Mouse (Mus musculus) midbrain, embryonic 12.5 days (tissue): Measurements from ENCODE around the gene Pkd1. TPM values are rescaled to one million over a fixed set of nuclear protein-coding genes. Genes with fewer than 3 reads are reported as not detected.

Experiments used
- ATAC-seq: fragments of 200-750 bp; cut with Nextera tagmentation; 2 replicates; pipeline ENCODE4 v1.8.0; 2017; ENCODE audit warnings: low read depth, moderate TSS enrichment, moderate library complexity; ENCODE audit not compliant: low FRiP score
- H3K27ac ChIP-seq: fragments of 300-500 bp; sonication (generic); replicated peaks from 2 replicates; pipeline ENCODE4 v1.5.1; 2016; ENCODE audit warnings: mild to moderate bottlenecking
- H3K27me3 ChIP-seq: fragments of 300-500 bp; sonication (generic); 2 replicates; pipeline ENCODE4 v1.6.1; 2016; ENCODE audit warnings: mild to moderate bottlenecking
- H3K36me3 ChIP-seq: fragments of 300-500 bp; sonication (generic); 2 replicates; pipeline ENCODE4 v1.6.1; 2016
- H3K4me1 ChIP-seq: fragments of 300-500 bp; sonication (generic); 2 replicates; pipeline ENCODE4 v1.6.1; 2016
- H3K4me2 ChIP-seq: fragments of 300-500 bp; sonication (generic); replicated peaks from 2 replicates; pipeline ENCODE4 v1.6.1; 2016; ENCODE audit warnings: mild to moderate bottlenecking, moderate library complexity
- H3K4me3 ChIP-seq: fragments of 300-500 bp; sonication (generic); 2 replicates; pipeline ENCODE4 v1.5.1; 2016; ENCODE audit warnings: mild to moderate bottlenecking
- H3K9ac ChIP-seq: fragments of 300-500 bp; sonication (generic); replicated peaks from 2 replicates; pipeline ENCODE4 v1.6.1; 2016; ENCODE audit warnings: mild to moderate bottlenecking, moderate library complexity
- H3K9me3 ChIP-seq: fragments of 300-500 bp; sonication (generic); 2 replicates; pipeline ENCODE4 v1.6.1; 2016; ENCODE audit warnings: mild to moderate bottlenecking
- whole genome bisulfite sequencing: fragments of 180-500 bp; shearing (Covaris S2); methylation state at CpG from one replicate; pipeline ENCODE4 v1.1.7; 2016; 5-methylcytosine and 5-hydroxymethylcytosine counted together
- polyA plus RNA-seq: library from polyadenylated mRNA; unstranded; fragments of >200 nt; fragmentation: Nextera tagmentation; extraction: Ambion mirVana; gene quantifications from 2 replicates; pipeline ENCODE4 v1.2.1, GENCODE M21; 2016

Pkd1 gene
- polyA plus RNA-seq, 1 experiment from 2014 or later, result 27.1 TPM

GRCm38 (mm10) chr17:24632167-24632812, 82.7 kb downstream of the Pkd1 start, which contains the start of the genes Tsc2 and Nthl1:
Gene Tsc2 (minus strand): TSS chr17:24632630.
Gene Nthl1 (plus strand): TSS chr17:24632680.
- H3K9ac ChIP-seq, result peak within 1 kb of the TSS; percentile 75
- no peaks in the 10 kb centered on the region for H3K27me3 ChIP-seq
- peak within 1 kb of the TSS; percentile 72 for H3K27ac ChIP-seq
- peaks cover 33% of the 10 kb centered on the region for H3K36me3 ChIP-seq
- ATAC-seq, result peak; percentile 88
- peak within 1 kb of the TSS; percentile 77 for H3K4me3 ChIP-seq
- 2% methylated on average over 51 of the region's 51 CpGs for WGBS
- H3K4me1 ChIP-seq, result peaks cover 18% of the 10 kb centered on the region
- peak within 1 kb of the TSS; percentile 94 for H3K4me2 ChIP-seq
- H3K9me3 ChIP-seq, result no peaks in the 10 kb centered on the region

GRCm38 (mm10) chr17:24632813-24633449, 83.3 kb downstream of the Pkd1 start:
- no peak; the same call in none of the 2 replicates for ATAC-seq
- H3K4me2 ChIP-seq, result peak overlapping the region; percentile 94
- H3K4me1 ChIP-seq, result peaks cover 18% of the 10 kb centered on the region
- H3K27me3 ChIP-seq, result no peaks in the 10 kb centered on the region
- H3K9me3 ChIP-seq, result no peaks in the 10 kb centered on the region
- peak overlapping the region; percentile 72 for H3K27ac ChIP-seq
- peak overlapping the region; percentile 75 for H3K9ac ChIP-seq
- 12% methylated on average over 22 of the region's 22 CpGs for WGBS
- peaks cover 26% of the 10 kb centered on the region for H3K36me3 ChIP-seq
- peak overlapping the region; percentile 77 for H3K4me3 ChIP-seq

- Histone ChIP-seq H3K27ac (no peak overlapping the region), H3K27me3 (no peaks in the 10 kb centered on the region), H3K36me3 (peaks cover 20% of the 10 kb centered on the region), H3K4me3 (no peak overlapping the region), H3K4me2 (0 out of 2 replicates have a peak overlapping the region, but pooled peaks have one; percentile 94), H3K9ac (no peak overlapping the region), H3K4me1 (peaks cover 18% of the 10 kb centered on the region), H3K9me3 (no peaks in the 10 kb centered on the region)
- 97% methylated on average over 11 of the region's 11 CpGs for WGBS
- no peak for ATAC-seq
Measured at GRCm38 (mm10) chr17:24633831-24634230, 84.2 kb downstream of the Pkd1 start.

- Histone ChIP-seq H3K4me1 (peaks cover 18% of the 10 kb centered on the region), H3K27ac (no peak overlapping the region), H3K9ac (no peak overlapping the region), H3K36me3 (peaks cover 9% of the 10 kb centered on the region), H3K9me3 (no peaks in the 10 kb centered on the region), H3K27me3 (no peaks in the 10 kb centered on the region), H3K4me3 (no peak overlapping the region), H3K4me2 (no peak overlapping the region)
- 94% methylated on average over 4 of the region's 4 CpGs for WGBS
- no peak for ATAC-seq
Measured at GRCm38 (mm10) chr17:24635024-24635423, 85.4 kb downstream of the Pkd1 start.

- H3K9ac ChIP-seq, result no peak overlapping the region
- no peak for ATAC-seq
- WGBS, result 96% methylated on average over 5 of the region's 5 CpGs
- peaks cover 18% of the 10 kb centered on the region for H3K4me1 ChIP-seq
- H3K9me3 ChIP-seq, result no peaks in the 10 kb centered on the region
- no peak overlapping the region for H3K4me2 ChIP-seq
- H3K36me3 ChIP-seq, result peaks cover 2% of the 10 kb centered on the region
- H3K4me3 ChIP-seq, result no peak overlapping the region
- H3K27ac ChIP-seq, result no peak overlapping the region
- no peaks in the 10 kb centered on the region for H3K27me3 ChIP-seq
Measured at GRCm38 (mm10) chr17:24635694-24636093, 86.1 kb downstream of the Pkd1 start.

- no peak for ATAC-seq
- H3K36me3 ChIP-seq, result no peaks in the 10 kb centered on the region
- no peak overlapping the region for H3K9ac ChIP-seq
- H3K4me2 ChIP-seq, result no peak overlapping the region
- peaks cover 11% of the 10 kb centered on the region for H3K4me1 ChIP-seq
- 59% methylated on average over 5 of the region's 5 CpGs for WGBS
- H3K4me3 ChIP-seq, result no peak overlapping the region
- no peaks in the 10 kb centered on the region for H3K9me3 ChIP-seq
- H3K27me3 ChIP-seq, result no peaks in the 10 kb centered on the region
- H3K27ac ChIP-seq, result no peak overlapping the region
Measured at GRCm38 (mm10) chr17:24636781-24637481, 87.3 kb downstream of the Pkd1 start.

- 86% methylated on average over 4 of the region's 4 CpGs for WGBS
Measured at GRCm38 (mm10) chr17:24638214-24638613, 88.6 kb downstream of the Pkd1 start.

GRCm38 (mm10) chr17:24638840-24639239, 89.2 kb downstream of the Pkd1 start:
- H3K4me2 ChIP-seq, result no peak overlapping the region
- WGBS, result 77% methylated on average over 9 of the region's 9 CpGs
- H3K27me3 ChIP-seq, result no peaks in the 10 kb centered on the region
- no peak overlapping the region for H3K4me3 ChIP-seq
- H3K9ac ChIP-seq, result no peak overlapping the region
- ATAC-seq, result no peak
- H3K4me1 ChIP-seq, result no peaks in the 10 kb centered on the region
- no peak overlapping the region for H3K27ac ChIP-seq
- no peaks in the 10 kb centered on the region for H3K9me3 ChIP-seq
- H3K36me3 ChIP-seq, result no peaks in the 10 kb centered on the region

More at GRCm38 (mm10) chr17:24638214-24638613, 88.6 kb downstream of the Pkd1 start:
- Histone ChIP-seq H3K4me1 (peaks cover 3% of the 10 kb centered on the region), H3K4me2 (no peak overlapping the region), H3K36me3 (no peaks in the 10 kb centered on the region), H3K9me3 (no peaks in the 10 kb centered on the region), H3K27ac (no peak overlapping the region), H3K4me3 (no peak overlapping the region), H3K27me3 (no peaks in the 10 kb centered on the region), H3K9ac (no peak overlapping the region)
- no peak for ATAC-seq

- H3K4me3 ChIP-seq, result no peak overlapping the region
- ATAC-seq, result no peak
- no peak overlapping the region; the same call in 1 of the 2 replicates for H3K27ac ChIP-seq
- H3K4me2 ChIP-seq, result no peak overlapping the region
- no peaks in the 10 kb centered on the region for H3K9me3 ChIP-seq
- WGBS, result 89% methylated on average over 5 of the region's 5 CpGs
- no peaks in the 10 kb centered on the region for H3K27me3 ChIP-seq
- H3K4me1 ChIP-seq, result no peaks in the 10 kb centered on the region
- no peaks in the 10 kb centered on the region for H3K36me3 ChIP-seq
- 0 out of 2 replicates have a peak overlapping the region, but pooled peaks have one; percentile 20 for H3K9ac ChIP-seq
Measured at GRCm38 (mm10) chr17:24639571-24639988, 89.9 kb downstream of the Pkd1 start.

- no peaks in the 10 kb centered on the region for H3K27me3 ChIP-seq
- no peaks in the 10 kb centered on the region for H3K36me3 ChIP-seq
- H3K9ac ChIP-seq, result no peak overlapping the region
- 85% methylated on average over 7 of the region's 7 CpGs for WGBS
- H3K4me2 ChIP-seq, result no peak overlapping the region
- H3K27ac ChIP-seq, result no peak overlapping the region
- no peaks in the 10 kb centered on the region for H3K9me3 ChIP-seq
- ATAC-seq, result no peak
- H3K4me3 ChIP-seq, result no peak overlapping the region
- H3K4me1 ChIP-seq, result no peaks in the 10 kb centered on the region
Measured at GRCm38 (mm10) chr17:24640119-24640518, 90.5 kb downstream of the Pkd1 start.

- no peak overlapping the region for H3K27ac ChIP-seq
- no peak overlapping the region for H3K9ac ChIP-seq
- no peak for ATAC-seq
- no peak overlapping the region for H3K4me2 ChIP-seq
- no peaks in the 10 kb centered on the region for H3K36me3 ChIP-seq
- H3K4me1 ChIP-seq, result no peaks in the 10 kb centered on the region
- H3K9me3 ChIP-seq, result no peaks in the 10 kb centered on the region
- WGBS, result 94% methylated on average over 15 of the region's 15 CpGs
- no peaks in the 10 kb centered on the region for H3K27me3 ChIP-seq
- H3K4me3 ChIP-seq, result no peak overlapping the region
Measured at GRCm38 (mm10) chr17:24640581-24640980, 90.9 kb downstream of the Pkd1 start.

GRCm38 (mm10) chr17:24641944-24642343, 92.3 kb downstream of the Pkd1 start:
- Histone ChIP-seq H3K9me3 (no peaks in the 10 kb centered on the region), H3K4me2 (no peak overlapping the region), H3K27me3 (no peaks in the 10 kb centered on the region), H3K4me3 (no peak overlapping the region), H3K27ac (no peak overlapping the region), H3K9ac (no peak overlapping the region), H3K4me1 (no peaks in the 10 kb centered on the region), H3K36me3 (no peaks in the 10 kb centered on the region)
- no peak for ATAC-seq
- 92% methylated on average over 14 of the region's 14 CpGs for WGBS
